Mouse (Mus musculus) cerebellum, adult 8-10 months (tissue): ENCODE measurements around the gene Pnp.
"Not testable (repeated sequence)": the region's sequence is repeated elsewhere in the genome, so short reads cannot be mapped to it uniquely, and the experiment has no call there.

Source experiments
- DNase-seq: peaks from one replicate; pipeline ENCODE4 v3.0.0; 2022

Pnp gene

GRCm38 (mm10) chr14:50978451-50978850, 47.6 kb downstream of the Pnp start:
- DNase-seq = not testable (repeated sequence)

GRCm38 (mm10) chr14:50979631-50980030, 48.7 kb downstream of the Pnp start:
- DNase-seq = no peak

DNA sequence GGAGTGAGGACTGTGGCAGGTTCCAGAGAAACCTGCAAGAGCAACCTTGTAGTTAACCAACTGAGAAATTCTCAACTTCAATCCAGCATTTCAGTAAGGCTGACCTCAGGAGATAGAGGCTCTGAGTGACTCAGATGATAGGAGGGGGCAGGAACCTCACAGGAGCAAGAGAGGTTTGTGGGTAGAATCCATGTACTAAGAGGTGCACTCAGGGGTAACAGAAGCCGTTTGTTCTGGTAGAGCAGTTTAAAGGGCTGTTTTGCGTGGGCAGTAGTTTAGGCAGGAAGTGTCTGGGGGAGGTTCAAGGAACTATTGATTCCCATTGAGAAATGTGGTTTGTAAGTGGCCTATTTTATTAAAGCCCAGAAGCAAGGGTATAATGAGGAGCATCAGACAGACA, 50.3 kb downstream of the Pnp start:
- no peak for DNase-seq

- DNase-seq = no peak
Observed at GRCm38 (mm10) chr14:50981837-50982236, 51.0 kb downstream of the Pnp start.

GRCm38 (mm10) chr14:50987668-50988067, 56.8 kb downstream of the Pnp start:
- no peak for DNase-seq

GRCm38 (mm10) chr14:50991037-50991436, 60.2 kb downstream of the Pnp start:
- DNase-seq = no peak

DNA sequence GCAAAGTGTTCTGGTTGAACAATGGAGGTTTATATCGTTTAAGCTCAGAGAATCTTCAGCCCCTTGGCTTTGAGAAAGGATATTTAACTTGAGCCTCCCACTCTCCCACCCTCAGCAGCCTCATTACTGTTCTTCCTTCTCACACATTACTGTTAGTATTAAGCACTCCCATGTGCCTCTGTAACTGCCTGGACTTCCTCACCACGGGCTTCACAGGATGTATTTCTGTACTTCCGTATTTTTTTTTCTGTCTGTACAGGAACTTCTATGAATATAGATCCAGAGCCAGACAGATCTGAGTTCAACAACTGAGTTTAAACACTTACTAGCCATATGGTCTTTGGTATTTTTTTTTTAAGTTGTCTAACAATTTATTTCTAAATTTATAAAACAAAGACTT, 66.2 kb downstream of the Pnp start:
- no peak for DNase-seq

DNA sequence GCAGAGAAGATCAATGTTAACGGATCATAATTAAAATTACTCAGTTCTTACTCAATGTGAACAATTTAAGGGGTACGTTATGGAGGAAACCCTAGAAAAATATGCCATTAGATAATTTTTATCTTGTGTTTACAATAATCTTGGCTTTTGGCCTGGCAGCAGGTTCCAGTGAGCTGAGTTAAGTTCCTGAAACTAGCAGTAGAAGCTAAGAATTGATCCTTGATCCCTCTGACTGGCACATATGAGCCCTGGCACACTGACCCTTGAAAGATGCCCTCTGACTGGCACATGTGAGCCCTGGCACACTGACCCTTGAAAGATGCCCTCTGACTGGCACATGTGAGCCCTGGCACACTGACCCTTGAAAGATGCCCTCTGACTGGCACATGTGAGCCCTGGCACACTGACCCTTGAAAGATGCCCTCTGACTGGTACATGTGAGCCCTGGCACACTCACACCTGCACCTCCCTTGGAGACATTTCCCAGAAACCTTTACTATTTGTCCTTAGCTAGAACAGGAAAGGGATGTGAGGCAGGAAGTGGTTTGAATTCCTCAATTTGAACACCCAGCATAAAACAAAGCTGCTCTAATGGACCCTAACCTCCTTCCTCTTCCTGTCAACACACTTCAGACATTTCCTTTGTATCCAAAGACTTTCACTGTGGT, 67.3 kb downstream of the Pnp start:
- DNase-seq = no peak

DNA sequence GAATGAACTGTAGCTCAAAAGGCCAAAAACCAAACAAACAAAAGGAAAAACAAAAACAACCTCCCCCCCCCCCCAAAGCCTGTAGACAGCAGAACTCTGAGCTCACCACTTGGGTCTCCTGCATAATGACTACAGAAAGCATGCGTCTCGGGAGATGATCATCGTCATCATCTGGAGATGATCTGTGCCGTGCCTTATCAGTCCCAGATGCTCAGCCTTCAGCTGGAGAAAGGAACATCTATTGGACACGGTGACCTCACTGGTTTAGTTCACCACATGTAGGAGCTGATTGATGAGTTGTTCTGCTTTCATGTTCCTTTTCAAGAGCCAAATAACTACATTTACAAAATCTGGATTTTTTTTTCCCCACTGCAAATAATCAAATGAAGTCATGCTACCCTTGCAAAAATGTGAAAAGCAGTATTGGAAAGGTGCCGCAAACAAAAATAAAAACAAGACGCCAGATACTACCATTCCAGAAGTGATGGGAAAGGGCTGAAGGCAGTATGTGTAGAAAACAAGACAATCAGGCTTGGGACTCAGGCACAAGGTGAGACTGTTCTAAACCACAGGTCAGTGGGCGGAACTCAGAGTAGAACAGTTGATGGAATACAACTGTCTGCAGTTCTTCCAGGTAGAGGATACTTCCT, 76.4 kb downstream of the Pnp start, which contains the start of gene Rnase10:
TSS of gene Rnase10 (plus strand) at position 600 of the 650 bp plus-strand sequence.
- no peak for DNase-seq

DNA sequence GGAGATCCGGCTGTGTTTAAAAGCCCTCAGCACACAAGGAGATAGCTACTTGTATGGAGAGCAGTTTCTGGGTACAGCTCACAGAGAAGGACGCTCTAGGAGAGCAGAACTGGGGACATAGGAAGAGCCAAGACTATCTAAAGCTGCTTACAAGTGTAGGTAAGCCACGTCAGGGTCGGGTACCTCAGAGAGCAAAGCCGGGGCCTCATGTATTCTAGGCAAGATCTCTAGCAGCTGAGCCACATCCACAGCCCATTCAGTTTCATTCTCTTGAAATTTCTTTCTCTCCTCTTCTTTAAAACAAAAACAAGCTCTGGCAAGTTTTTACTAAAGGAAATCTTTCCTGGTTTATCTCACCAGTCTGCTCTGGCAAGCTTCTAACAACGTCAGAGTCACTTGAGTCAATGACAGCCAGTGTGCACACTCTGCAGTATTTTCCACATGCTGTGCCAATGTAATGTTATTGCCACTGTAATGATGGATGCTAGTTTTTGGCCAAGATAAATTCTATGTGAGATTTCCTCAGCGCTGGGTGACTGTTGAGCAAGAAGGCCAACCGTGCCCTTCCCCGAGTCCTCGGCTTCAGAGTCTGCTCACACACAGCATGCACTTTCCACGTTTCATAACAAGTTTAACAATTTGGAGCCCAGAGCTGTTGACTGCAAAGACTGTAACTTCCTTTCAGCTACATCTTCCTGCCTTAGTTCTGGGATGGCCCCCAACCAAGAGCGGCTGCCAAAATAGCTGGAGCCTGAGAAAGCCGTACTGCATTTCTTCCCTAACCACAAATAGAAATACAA, 77.2 kb downstream of the Pnp start:
- no peak for DNase-seq

GRCm38 (mm10) chr14:51008781-51009180, 77.9 kb downstream of the Pnp start:
- DNase-seq = no peak

DNA sequence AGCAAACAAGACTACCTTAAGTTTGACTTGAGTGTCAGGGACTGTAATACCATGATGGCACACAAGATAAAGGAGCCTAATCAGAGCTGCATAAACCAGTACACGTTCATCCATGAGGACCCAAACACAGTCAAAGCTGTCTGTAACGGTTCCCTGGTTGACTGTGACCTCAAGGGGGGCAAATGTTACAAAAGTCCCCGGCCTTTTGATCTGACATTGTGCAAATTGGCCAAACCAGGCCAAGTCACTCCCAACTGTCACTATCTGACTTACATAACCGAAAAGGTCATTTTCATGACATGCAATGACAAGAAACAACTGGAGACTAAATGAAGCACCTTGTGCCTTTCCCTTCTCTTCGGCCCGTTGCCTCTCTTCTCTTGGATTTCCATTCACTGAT, 78.7 kb downstream of the Pnp start:
- DNase-seq = no peak

GRCm38 (mm10) chr14:51014724-51015123, 83.8 kb downstream of the Pnp start:
- DNase-seq = not testable (repeated sequence)
